In the genomic region with DNA sequence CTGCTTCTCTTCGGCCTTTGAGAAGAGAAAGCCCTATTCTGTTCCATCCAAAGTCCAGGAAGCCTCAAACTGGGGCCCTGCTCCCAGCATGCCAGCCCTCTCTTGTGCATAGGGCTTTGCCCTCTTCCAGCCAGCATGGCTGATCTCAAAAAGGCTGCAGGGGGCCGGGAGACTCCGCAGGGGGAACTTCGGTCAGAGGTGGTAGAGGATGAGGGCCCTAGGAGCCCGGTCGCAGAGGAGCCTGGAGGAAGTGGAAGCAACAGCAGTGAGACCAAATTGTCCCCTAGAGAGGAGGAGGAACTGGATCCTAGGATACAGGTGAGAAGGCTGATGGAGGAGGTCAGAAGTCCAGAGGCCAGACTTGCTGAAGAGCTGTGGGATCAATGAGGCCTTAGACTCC, we compare ENCODE assay signal across 9 mouse cellular contexts. TPM values are rescaled to one million over a fixed set of nuclear protein-coding genes. Genes with fewer than 3 reads are reported as not detected.
DNase-seq lines count a peak whose midpoint lies in the region; ATAC-seq and TF ChIP-seq lines count a peak whose summit lies in the region.
"Had no signal": no experiment of that assay in that cellular context is flagged by ENCODE, and none has a peak within 500 bp of the region (broad histone marks: within the 10 kb centered on the region; RNA-seq: fewer than 3 reads in every experiment).

No protein-coding gene starts in this region.

- H3K4me3 ChIP-seq in testis, adult 2 months (ENCODE audit: control insufficient read depth, low read depth, low read length) = peak overlapping the region; percentile 94
- H3K4me3 ChIP-seq in limb, embryonic 15.5 days = peak overlapping the region; percentile 84
- H3K4me3 ChIP-seq in stomach, postnatal 0 days (ENCODE audit: low read depth, low read length) = peak overlapping the region; percentile 79

- no peaks in the 10 kb centered on the region for H3K27me3 ChIP-seq in testis, adult 2 months (ENCODE audit: control insufficient read depth, insufficient read depth, low read length)
- no peaks in the 10 kb centered on the region for H3K27me3 ChIP-seq in limb, embryonic 15.5 days
- no peaks in the 10 kb centered on the region for H3K27me3 ChIP-seq in stomach, postnatal 0 days (ENCODE audit: control insufficient read depth, insufficient read depth, low read length)

- DNase-seq in cerebellum, adult 9-11 months = peak; percentile 60
- no peak for DNase-seq in cerebellum, adult 9-10 months
- no peak for DNase-seq in testis, postnatal 10 days (ENCODE audit: low spot score)
- DNase-seq in stomach, postnatal 0 days (ENCODE audit: low spot score) = no peak
- no peak for DNase-seq in layer of hippocampus, postnatal 25 days (ENCODE audit: extremely low spot score in 1 of 2, low spot score in 1 of 2)
- no peak for DNase-seq in right cerebral cortex, postnatal 36 days (ENCODE audit: low spot score in 2 of 2)

- no peaks in the 10 kb centered on the region for H3K9me3 ChIP-seq in limb, embryonic 15.5 days
- H3K9me3 ChIP-seq in stomach, postnatal 0 days (ENCODE audit: control insufficient read depth, low read length) = no peaks in the 10 kb centered on the region

- WGBS in limb, embryonic 15.5 days = 87% methylated on average over 6 of the region's 6 CpGs
- 80% methylated on average over 6 of the region's 6 CpGs for WGBS in stomach, postnatal 0 days

- TF ChIP-seq CTCF in testis, adult 2 months (IDR thresholded peaks at IDR 0.05; ENCODE audit: control insufficient read depth, insufficient read depth, insufficient replicate concordance, low read depth, low read length) = no peak
- TF ChIP-seq CTCF in stomach, postnatal 0 days (IDR thresholded peaks at IDR 0.05; ENCODE audit: low read depth) = no peak

- H3K27ac ChIP-seq in testis, adult 2 months (ENCODE audit: control insufficient read depth, insufficient read depth, low read depth, low read length) = no peak overlapping the region
- H3K27ac ChIP-seq in limb, embryonic 15.5 days = no peak overlapping the region
- peak overlapping the region; percentile 79; the same call in 1 of the 2 replicates for H3K27ac ChIP-seq in stomach, postnatal 0 days (replicated peaks)

- ATAC-seq in limb, embryonic 15.5 days (ENCODE audit: insufficient number of reproducible peaks, low FRiP score, low TSS enrichment, low read depth) = no peak
- ATAC-seq in stomach, postnatal 0 days (ENCODE audit: low FRiP score, low TSS enrichment) = no peak

- TF ChIP-seq EP300 in stomach, postnatal 0 days (optimal IDR thresholded peaks at IDR 0.05) = no peak

- H3K36me3 ChIP-seq in testis, adult 2 months (ENCODE audit: control insufficient read depth, insufficient read depth, low read length) = no peaks in the 10 kb centered on the region; the same call in 1 of the 2 replicates
- peaks cover 41% of the 10 kb centered on the region for H3K36me3 ChIP-seq in limb, embryonic 15.5 days
- H3K36me3 ChIP-seq in stomach, postnatal 0 days (ENCODE audit: control insufficient read depth, insufficient read depth, low read length) = peaks cover 3% of the 10 kb centered on the region; the same call in 1 of the 2 replicates

- peaks cover 18% of the 10 kb centered on the region for H3K4me1 ChIP-seq in testis, adult 2 months (ENCODE audit: control insufficient read depth, insufficient read depth, low read length)
- H3K4me1 ChIP-seq in limb, embryonic 15.5 days = peaks cover 25% of the 10 kb centered on the region
- peaks cover 11% of the 10 kb centered on the region for H3K4me1 ChIP-seq in stomach, postnatal 0 days (replicated peaks; ENCODE audit: control insufficient read depth, insufficient read depth)

- no peak for TF ChIP-seq POLR2A in testis, adult 2 months (IDR thresholded peaks at IDR 0.05; ENCODE audit: control insufficient read depth, low read depth, low read length)

- peak overlapping the region; percentile 66 for H3K9ac ChIP-seq in limb, embryonic 15.5 days
- H3K9ac ChIP-seq in stomach, postnatal 0 days (ENCODE audit: low read length) = peak overlapping the region; percentile 76

- peak overlapping the region; percentile 87 for H3K4me2 ChIP-seq in limb, embryonic 15.5 days
- H3K4me2 ChIP-seq in stomach, postnatal 0 days (replicated peaks; ENCODE audit: low read depth) = peak overlapping the region; percentile 78

RNA-seq across cellular contexts. Expression of a gene that starts 1.0 kb away (rescaled TPM):
- polyA plus RNA-seq in testis, adult 2 months (2012; rRNA removed) = 8.6 and 9.5 TPM in 2 replicates
- 36.8 and 39.9 TPM in 2 replicates for polyA plus RNA-seq in limb, embryonic 15.5 days (2015; fragmentation: Nextera tagmentation; extraction: Ambion mirVana)
- 33.6 and 34.1 TPM in 2 replicates for polyA plus RNA-seq in stomach, postnatal 0 days (2015; fragmentation: Nextera tagmentation; extraction: Ambion mirVana)
- 10 to 100 TPM; 55.1 to 55.8 TPM for total RNA-seq in layer of hippocampus, postnatal 25 days (2021)

RNA-seq across cellular contexts. Expression of a gene that starts 1.4 kb away (rescaled TPM):
- polyA plus RNA-seq in testis, adult 2 months (2012; rRNA removed) = 43.7 and 48.9 TPM in 2 replicates
- polyA plus RNA-seq in limb, embryonic 15.5 days (2015; fragmentation: Nextera tagmentation; extraction: Ambion mirVana) = 42.3 and 43.2 TPM in 2 replicates
- polyA plus RNA-seq in stomach, postnatal 0 days (2015; fragmentation: Nextera tagmentation; extraction: Ambion mirVana) = 76.0 and 78.4 TPM in 2 replicates
- total RNA-seq in layer of hippocampus, postnatal 25 days (2021) = 10 to 100 TPM; 45.9 to 47.7 TPM

RNA-seq across cellular contexts. Expression of a gene that starts 24.7 kb away (rescaled TPM):
- polyA plus RNA-seq in testis, adult 2 months (2012; rRNA removed) = 11.2 and 14.0 TPM in 2 replicates
- polyA plus RNA-seq in limb, embryonic 15.5 days (2015; fragmentation: Nextera tagmentation; extraction: Ambion mirVana) = 33.3 and 36.4 TPM in 2 replicates
- 13.7 and 14.8 TPM in 2 replicates for polyA plus RNA-seq in stomach, postnatal 0 days (2015; fragmentation: Nextera tagmentation; extraction: Ambion mirVana)
- 10 to 100 TPM; 19.3 to 28.6 TPM for total RNA-seq in layer of hippocampus, postnatal 25 days (2021)

RNA-seq across cellular contexts. Expression of a gene that starts 47.3 kb away (rescaled TPM):
- polyA plus RNA-seq in testis, adult 2 months (2012; rRNA removed) = 4.0 and 4.3 TPM in 2 replicates
- 0.21 TPM in 1 of 2 replicates, not detected in the other for polyA plus RNA-seq in limb, embryonic 15.5 days (2015; fragmentation: Nextera tagmentation; extraction: Ambion mirVana)
- polyA plus RNA-seq in stomach, postnatal 0 days (2015; fragmentation: Nextera tagmentation; extraction: Ambion mirVana) = 1,014 and 1,152 TPM in 2 replicates
- under 1 TPM in 1 of 2 experiments, not detected in 1; 0.25 TPM for total RNA-seq in layer of hippocampus, postnatal 25 days (2021)
- total RNA-seq: neutrophil, adult 5-6 weeks had no signal

RNA-seq across cellular contexts. Expression of a gene that starts 56.9 kb away (rescaled TPM):
- polyA plus RNA-seq in testis, adult 2 months (2012; rRNA removed) = 0.13 and 0.75 TPM in 2 replicates
- polyA plus RNA-seq in limb, embryonic 15.5 days (2015; fragmentation: Nextera tagmentation; extraction: Ambion mirVana) = 2.5 and 2.8 TPM in 2 replicates
- polyA plus RNA-seq in stomach, postnatal 0 days (2015; fragmentation: Nextera tagmentation; extraction: Ambion mirVana) = 0.49 and 0.50 TPM in 2 replicates
- not detected for total RNA-seq in layer of hippocampus, postnatal 25 days (2021)
- total RNA-seq: neutrophil, adult 5-6 weeks had no signal
